Mouse (Mus musculus): ENCODE data around the gene Mpp1.
"Not testable (repeated sequence)": the region's sequence is repeated elsewhere in the genome, so short reads cannot be mapped to it uniquely, and the experiment has no call there.

Gene Mpp1

DNA sequence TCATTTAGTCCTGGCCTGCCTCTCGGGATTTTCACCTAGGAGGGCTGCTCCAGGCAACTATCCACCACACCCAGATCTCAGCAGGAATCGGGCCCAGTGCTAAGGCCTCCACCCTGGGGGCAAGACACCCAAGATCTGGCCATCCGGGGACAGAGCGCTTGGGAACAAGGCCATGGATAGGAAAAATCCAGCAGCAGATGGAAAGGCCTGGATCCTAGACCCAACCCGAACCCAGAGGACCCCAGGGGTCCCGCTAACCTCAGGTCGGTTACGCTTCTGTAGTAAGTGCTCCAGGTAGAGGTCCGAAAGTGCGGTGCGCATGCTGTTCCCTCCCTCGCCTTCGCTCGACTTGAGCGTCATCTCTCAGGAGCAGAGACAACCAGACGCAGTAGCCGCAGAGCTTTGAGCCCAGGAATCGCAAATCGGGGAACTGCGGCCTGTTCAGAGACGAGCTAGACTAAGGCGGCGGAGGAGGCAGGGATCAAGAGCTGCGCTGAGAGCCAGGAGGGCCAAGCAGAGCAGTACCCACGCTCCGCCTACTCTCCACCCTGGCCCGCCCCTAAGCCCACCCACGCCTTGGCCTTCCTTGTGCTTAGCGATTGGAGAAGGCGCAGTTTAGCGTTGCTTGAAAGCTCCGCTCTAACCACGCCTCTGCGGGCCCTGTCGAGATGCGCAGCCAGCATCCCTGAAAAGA is at the start of gene Mpp1:
Gene Mpp1 (minus strand): TSS at position 550 of the 694 bp plus-strand sequence.
- peak; percentile 67 to 81 for DNase-seq (ENCODE audit: low spot score in 2 of 2)

DNA sequence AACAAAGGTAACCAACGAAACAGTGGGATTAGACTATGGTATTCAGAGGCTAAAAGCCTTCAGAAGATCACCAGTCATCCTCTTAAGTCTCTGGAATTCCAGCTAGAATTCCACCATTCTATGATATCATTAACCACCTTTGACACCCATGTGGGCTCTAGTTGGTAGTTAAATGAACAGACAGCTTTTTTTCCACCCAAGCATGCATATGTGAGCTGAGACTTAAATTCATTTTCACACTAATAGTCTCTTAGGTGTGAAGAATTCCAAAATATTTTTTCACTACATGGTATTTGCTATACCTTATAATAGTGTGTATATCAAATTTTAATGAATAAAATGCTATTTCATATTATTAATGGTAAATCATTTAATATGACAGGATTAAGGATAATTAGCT is 32.9 kb upstream of the Mpp1 start, which contains the start of gene Smim9:
Gene Smim9 (minus strand): TSS at position 101 of the 400 bp plus-strand sequence.
- no peak for DNase-seq (ENCODE audit: low spot score in 2 of 2)

DNA sequence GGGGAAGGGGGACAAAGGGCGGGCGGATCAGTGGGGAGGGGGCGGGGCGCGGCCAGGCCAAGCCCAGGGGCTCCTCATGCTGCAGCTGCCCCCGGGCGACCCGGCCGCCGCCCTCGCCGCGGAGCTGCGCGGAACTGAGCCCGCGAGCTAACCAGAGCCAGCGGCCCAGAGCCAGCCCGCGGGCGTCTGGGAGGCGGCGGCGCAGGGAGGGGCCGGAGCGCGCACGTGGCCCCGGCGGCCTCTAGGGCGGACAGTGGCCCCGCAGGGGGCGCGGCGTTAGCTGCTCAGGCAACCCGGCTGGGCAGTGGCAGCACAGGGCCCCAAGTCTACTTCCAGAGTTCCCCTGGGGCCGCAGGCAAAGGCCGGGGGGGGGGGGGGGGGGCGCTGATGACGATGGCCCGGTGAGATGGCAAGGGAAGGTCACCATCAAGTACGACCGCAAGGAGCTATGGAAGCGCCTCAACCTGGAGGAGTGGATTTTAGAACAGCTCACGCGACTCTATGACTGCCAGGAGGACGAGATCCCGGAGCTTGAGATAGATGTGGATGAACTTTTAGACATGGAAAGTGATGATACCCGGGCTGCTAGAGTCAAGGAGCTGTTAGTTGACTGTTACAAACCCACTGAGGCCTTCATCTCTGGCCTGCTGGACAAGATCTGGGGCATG is 24.9 kb upstream of the Mpp1 start:
- DNase-seq (ENCODE audit: low spot score in 2 of 2): no peak

DNA sequence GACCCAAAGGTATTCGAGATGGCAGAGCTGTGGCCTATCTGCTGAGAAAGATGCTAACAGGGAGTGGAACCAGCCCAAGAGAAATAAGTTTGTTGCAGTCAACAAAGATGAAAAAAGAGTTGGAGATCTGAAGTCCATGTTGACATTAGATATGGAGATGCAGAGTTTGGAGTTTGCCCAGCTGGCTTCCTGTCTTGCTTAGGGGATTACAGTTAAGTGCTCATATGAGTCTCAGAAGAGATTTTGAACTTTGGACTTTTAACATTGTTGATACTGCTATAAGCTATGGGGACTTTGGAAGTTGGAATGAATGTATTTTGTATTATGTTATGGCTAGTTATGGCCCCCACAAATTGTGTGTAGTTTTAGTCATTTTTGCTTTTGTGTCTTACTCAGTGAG is 21.4 kb upstream of the Mpp1 start:
- no peak for DNase-seq (ENCODE audit: low spot score in 2 of 2)

DNA sequence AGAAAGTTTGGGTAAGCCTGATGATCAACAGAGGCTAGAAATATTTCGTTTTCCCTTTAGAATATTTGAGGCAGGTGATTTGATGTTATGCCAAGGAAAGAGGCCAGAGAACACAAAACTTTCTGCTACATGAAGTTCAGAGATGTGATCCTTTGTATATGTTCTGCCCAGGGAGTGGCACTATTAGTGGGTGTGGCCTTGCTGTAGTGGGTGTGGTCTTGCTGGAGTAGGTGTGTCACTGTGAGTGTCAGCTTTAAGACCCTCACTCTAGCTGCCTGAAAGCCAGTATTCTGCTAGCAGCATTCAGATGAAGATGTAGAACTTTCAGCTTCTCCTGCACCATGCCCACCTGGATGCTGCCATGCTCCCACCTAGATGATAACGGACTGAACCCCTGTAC is 19.5 kb upstream of the Mpp1 start:
- no peak for DNase-seq (ENCODE audit: low spot score in 2 of 2)

DNA sequence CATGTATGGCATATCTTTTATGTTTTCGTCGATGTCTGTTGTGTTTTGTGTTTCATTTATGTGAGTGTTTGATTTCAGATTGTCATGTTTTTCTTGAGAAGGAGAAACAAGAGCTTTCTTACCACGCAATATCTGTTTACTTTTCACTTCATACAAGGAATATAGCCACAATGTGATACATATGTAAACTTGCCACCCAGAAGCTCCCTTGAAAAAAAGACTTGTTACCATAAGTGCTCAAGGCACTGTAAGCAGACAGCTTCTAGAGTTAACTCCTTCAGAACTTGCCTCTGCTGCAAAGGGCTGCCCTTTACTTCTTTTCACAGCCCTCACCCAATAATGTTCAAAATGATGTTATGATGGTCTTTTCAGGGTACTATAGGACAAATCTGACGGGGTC is 17.6 kb upstream of the Mpp1 start:
- DNase-seq (ENCODE audit: low spot score in 2 of 2): no peak

DNA sequence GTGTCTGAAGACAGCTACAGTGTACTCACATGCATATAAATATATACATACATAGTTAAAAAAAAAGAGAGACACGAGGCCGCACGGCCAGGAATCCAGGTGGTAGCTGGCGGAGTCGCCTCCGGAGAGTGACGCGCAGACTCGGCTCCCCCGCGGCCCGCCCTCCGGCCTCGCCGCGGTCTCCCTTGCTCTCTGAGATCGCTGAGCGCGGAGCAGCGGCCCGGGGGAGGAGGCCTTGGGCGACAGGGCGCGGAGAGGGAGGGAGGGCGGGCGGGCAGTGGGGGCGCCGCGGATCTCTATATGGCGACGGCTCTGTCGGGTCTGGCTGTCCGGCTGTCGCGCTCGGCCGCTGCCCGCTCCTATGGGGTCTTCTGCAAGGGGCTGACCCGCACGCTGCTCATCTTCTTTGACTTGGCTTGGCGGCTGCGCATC is 12.3 kb upstream of the Mpp1 start:
- DNase-seq (ENCODE audit: low spot score in 2 of 2): not testable (repeated sequence)

DNA sequence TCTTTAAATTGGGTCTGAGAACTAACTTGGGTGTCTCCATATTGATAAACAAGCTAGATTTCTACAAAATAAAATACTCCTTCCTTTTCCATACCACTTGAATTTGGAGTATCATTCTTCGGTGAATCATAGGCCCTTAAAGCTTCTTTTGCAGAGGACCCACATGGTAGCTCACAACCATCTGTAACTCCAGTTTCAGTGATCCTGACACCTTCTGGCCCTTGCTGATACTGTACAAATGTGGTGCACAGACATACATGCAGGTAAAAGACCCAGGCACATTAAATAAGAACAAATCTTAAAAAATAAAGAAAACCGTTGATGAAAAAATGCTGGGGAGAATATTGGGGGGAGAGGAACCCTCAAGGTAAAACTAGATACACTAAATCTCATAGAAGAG is 7.4 kb upstream of the Mpp1 start:
- no peak for DNase-seq (ENCODE audit: low spot score in 2 of 2)

DNA sequence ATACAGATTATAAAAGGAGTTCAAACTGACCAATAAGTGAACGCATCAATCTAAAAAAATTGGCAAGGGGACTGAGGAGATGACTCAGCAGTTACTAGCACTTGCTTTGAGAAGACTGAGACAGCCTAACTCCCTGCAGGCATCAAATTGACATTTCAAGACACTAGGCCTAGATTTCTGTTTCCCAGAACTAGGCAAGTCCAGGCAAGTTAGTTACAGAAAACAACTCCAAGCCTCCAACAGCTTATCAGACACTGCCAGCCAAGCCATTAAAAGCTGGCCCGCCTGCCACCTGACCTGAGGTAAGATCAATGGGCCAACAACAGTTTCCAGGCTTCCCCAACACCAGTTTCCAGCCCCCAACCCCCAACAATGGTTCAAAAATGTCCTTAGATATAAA is 6.9 kb upstream of the Mpp1 start:
- DNase-seq (ENCODE audit: low spot score in 2 of 2): no peak

DNA sequence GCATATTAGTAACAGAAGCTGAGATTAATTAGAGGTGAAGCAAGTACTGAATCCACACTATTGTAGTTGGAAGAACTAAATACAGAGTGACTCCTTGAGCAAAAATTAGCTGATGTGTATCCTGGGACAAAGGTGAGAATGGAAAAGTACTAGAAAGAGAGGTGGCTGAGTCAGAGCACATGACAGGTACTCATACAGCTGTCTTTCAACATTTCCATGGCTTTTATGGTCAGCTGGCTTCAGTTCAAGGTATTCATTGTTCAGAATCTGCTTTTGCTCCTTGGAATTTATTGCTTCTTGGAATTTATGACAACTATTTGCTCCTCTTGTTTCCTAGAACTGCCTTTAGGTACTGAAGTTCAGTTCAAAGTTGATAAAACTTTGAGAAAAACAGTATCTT is 6.1 kb upstream of the Mpp1 start:
- no peak for DNase-seq (ENCODE audit: low spot score in 2 of 2)

DNA sequence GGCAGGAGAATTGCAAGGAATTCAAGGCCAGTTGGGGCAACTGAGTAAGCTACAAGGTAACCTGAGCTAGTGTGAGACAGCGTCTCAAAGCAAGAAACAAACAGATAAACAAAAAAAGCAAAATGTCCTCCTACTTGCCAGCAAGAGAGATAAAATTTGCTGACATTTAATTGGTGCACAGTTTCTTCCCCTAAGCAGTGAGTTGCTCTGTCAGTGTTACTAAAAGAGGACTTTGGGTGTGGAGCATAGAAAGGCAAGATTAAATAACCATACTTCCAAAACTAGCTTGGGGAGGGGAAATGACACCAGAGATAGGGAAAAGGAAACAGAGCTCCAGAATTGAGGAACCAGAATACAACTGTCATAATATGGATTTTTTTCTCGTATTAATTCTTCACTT is 1.3 kb downstream of the Mpp1 start:
- DNase-seq (ENCODE audit: low spot score in 2 of 2): no peak

DNA sequence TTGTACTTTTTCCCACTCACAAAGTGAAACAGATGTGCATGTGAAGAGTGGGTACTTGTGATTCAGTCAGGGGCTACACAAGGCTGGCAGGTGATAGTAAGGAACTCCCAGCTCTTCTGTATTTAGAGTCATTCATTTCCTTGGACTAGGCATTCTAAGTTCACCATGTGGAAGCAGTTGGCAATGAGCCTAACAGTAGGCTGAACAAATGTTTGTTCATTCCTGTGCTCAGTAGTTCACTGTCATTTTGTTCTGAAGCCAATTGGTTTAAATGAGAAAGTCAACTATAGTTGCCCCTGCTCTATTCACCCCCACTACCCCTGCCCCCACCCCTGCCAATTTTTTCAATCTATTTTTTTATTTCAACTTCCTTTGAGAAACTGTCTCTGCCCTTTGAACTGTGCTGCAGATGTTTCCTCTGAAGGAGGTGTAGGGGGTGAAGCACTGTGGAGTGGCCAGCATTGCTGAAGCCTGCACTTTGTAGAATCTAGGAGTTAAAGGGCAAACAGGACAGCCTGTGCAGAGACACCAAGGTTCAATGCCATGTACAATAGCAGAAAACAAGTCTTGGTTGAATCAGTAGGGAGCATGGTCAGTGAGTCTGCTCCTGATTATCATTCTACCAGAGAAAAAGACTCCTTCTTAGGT is 2.4 kb downstream of the Mpp1 start:
- no peak for DNase-seq (ENCODE audit: low spot score in 2 of 2)

DNA sequence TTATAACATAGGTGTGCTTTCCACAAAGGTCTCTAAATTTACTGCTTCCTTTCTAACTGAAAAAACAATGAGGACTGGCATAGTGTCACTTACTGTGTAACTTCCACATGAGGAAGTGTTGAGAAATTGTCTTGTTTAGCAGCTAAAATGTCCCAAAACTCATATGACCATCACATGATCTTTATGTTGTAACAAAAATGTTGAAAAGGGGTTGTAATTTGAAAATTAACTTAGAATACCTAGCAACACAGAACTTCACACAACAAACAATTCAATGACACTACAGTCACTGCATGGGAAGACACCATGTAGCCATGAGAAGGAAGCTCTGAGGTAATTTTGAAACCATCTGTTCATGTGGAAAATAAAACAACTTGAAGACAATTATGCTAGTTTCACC is 3.9 kb downstream of the Mpp1 start:
- no peak for DNase-seq (ENCODE audit: low spot score in 2 of 2)

DNA sequence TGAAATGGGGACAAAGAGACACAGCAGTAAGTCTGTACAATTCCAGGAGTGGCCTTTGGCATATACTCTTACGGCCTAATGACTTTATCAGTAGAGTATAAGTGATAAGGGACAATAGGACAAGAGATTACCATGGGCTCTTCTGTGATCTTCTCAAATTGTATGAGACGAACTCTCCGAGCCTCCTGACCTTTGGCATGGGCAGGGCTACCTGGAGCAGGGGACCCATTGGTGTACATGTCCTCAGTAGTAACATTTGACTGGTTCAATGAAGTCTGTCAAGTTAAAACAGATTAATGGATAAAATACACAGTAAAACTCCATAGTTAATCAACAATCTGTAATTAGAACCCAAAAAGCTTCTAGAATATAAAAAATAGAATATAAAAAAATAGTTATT is 5.2 kb downstream of the Mpp1 start:
- DNase-seq (ENCODE audit: low spot score in 2 of 2): no peak

DNA sequence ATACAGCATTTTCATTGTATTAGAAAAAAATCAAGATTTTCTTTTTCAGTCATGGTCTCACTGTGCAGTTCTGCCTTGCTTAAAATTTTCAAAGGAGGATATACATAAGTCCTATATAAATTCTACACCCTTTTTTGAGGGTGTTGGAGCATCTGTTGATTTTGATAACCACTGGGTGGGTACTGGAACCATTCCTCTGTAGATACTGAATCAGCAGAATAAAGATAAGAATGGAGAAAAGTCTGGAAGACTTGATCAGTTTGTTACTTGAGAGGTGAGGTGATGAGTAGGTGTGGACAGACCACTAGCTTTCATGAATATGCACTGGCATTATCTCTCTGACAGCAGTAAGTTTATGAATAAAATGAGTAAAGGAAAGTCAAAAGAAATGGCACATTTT is 15.3 kb downstream of the Mpp1 start:
- no peak for DNase-seq (ENCODE audit: low spot score in 2 of 2)

DNA sequence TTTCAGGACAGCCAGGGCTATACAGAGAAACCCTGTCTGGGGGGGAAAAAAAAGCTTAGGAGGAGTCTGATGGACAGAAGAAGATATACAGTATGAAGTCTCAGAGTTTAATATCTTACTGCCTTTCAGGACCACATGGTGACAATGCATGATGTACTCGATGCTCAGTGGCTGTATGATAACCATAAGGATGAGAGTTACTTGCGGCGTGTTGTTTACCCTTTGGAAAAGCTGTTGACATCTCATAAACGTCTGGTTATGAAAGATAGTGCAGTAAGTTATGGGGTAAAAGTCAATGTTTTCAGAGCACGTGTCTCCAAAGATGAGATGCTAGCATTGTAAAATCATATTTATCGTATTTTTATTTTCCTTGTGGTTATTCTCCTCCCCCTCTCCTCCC is 28.5 kb downstream of the Mpp1 start:
- DNase-seq (ENCODE audit: low spot score in 2 of 2): no peak

DNA sequence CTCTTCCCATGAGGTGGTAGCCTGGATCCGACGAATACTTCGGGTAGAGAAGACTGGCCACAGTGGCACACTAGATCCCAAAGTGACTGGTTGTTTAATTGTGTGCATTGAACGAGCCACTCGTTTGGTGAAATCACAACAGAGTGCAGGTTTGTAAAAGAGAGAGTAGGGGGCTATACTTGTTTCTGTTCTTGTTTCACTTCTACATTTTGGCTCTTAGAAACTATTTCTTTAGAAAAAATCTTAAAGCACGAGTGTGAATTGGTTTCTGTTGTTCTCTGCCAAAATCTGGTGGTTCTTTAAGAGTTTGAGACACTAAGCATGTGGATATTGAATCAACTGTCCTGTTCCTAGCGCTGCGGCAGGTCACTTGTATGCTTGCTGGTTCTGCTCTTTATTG is 32.0 kb downstream of the Mpp1 start:
- DNase-seq (ENCODE audit: low spot score in 2 of 2): no peak

DNA sequence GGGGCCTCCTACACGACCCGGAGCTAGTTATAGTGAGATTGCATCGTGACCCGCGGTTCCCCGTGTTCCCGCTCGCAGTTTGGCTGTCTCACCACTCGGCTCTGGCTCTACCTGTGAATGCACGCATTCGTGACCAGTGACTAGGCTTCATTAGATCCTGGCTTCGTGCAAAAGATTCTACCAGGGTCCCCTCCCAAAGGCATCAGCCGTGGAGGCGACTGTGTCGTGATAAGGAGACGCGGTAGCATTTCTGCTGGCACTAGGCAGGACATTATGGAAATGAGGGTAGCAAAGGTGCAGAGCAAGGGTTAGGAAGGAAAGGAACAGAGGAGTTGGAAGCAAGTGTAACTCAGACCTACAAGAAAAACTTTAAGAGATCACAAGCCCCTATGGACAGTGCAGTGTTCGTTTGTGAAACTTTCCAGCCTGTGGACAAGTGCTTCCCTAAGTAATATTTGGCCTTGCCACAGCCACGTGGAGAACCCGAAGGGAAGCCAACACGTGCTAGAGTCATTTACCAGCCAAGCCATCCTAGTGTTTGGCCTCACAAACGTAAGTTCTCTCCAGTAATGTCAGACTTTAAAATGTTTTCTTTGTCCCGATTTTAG is 34.5 kb downstream of the Mpp1 start:
- no peak for DNase-seq (ENCODE audit: low spot score in 2 of 2)

DNA sequence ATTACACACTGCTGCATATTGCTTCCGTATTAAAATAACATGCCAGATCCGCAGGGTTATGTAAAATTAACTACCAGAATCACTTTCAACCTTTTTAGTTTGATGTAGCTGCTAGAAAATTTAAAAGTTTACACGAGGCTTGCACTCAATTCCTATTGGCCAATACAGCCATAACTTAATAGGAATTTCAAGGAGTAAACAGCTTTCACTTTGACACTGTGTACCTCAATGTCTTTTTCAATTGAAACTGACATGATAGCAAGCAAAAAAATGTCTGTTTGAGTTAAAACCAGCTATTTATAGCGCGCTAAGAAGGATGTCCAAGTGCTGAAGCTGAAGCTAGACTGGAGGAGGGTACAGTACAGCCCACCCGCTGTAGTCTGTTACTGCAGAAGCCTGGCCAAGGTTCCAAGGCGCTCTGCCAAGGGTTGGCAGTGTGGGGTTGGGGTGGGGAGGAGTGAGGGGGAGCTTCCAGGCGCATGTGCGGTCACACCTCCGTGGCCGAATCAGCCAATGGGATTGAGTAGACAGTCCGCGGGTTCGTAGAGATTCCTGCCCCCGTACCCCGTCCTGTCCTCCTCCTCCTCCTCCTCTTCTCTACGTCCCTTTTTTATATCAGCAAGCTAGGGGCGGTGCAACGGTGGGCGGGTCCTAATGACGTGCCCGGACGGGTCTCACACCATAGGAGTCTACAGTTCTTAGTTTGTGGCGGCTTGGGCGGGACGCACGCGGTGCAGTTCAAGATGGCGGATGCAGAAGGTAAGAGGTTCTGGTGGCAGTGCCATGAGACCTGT is 35.2 kb downstream of the Mpp1 start, which contains the start of gene Dkc1:
Gene Dkc1 (plus strand): TSS at position 486 of the 794 bp plus-strand sequence.
- DNase-seq (ENCODE audit: low spot score in 2 of 2): peak; percentile 86 to 88

DNA sequence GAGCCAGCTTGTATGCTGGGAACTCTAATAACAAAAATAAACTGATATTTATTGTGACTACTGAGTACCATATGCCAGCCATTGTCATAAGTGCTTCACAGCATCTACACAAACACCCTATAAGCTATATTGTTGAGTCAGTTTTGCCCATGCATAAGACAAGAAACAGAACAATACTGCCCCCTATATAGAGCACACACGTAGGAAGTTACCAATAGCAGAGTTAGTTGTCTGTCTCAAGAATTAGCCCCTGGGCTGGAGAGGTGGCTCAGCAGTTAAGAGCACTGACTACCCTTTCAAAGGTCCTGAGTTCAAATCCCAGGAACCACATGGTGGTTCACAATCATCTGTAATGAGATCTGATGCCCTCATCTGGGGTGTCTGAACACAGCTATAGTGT is 45.2 kb downstream of the Mpp1 start:
- no peak for DNase-seq (ENCODE audit: low spot score in 2 of 2)

DNA sequence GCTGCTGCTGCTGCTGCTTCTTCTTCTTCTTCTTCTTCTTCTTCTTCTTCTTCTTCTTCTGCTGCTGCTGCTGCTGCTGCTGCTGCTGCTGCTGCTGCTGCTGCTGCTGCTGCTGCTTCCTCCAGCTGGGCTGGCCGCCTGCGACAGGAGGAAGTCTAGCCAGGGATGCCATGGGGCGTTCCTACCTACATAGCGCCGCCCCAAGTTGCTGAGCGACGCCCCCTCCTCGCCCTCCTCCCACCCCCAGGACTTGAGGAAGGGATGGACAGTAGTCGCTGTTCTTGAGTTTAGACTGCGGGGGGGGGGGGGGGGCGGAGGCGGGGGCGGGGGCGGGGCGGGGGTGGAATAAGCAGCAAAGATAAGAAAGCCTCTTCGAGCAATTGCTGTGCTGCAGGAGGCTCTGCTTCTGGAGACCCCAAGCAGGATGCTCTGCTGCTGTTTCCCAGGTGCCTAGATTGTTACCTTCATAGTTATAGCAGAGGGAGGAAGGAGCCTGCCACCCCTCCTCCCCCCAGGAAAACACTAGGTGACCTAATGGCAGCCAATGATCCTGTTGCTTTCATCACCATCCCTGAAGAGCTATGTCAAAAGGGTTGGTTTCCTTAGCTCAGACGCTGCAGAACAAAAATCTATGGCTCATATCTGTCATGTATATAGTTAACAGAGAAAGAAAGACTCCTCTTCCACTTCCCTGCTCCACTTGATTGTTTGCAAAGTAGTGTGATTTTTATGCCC is 45.9 kb downstream of the Mpp1 start, which contains the start of gene Gab3:
Gene Gab3 (minus strand): TSS at position 685 of the 735 bp plus-strand sequence.
- peak in 1 of 2 experiments; percentile 45 for DNase-seq (ENCODE audit: low spot score in 2 of 2)

Measured in urinary bladder, postnatal 4 days (tissue).